Mouse (Mus musculus): ENCODE results near the gene Chfr. TPM values are rescaled to one million over a fixed set of nuclear protein-coding genes. Genes with fewer than 3 reads are reported as not detected.
A peak's percentile ranks its signal among the peaks of the same experiment; 100 is the strongest.

Gene Chfr
- polyA plus RNA-seq (2015; fragmentation: Nextera tagmentation; extraction: Ambion mirVana) = 29.5 and 30.5 TPM in 2 replicates

DNA sequence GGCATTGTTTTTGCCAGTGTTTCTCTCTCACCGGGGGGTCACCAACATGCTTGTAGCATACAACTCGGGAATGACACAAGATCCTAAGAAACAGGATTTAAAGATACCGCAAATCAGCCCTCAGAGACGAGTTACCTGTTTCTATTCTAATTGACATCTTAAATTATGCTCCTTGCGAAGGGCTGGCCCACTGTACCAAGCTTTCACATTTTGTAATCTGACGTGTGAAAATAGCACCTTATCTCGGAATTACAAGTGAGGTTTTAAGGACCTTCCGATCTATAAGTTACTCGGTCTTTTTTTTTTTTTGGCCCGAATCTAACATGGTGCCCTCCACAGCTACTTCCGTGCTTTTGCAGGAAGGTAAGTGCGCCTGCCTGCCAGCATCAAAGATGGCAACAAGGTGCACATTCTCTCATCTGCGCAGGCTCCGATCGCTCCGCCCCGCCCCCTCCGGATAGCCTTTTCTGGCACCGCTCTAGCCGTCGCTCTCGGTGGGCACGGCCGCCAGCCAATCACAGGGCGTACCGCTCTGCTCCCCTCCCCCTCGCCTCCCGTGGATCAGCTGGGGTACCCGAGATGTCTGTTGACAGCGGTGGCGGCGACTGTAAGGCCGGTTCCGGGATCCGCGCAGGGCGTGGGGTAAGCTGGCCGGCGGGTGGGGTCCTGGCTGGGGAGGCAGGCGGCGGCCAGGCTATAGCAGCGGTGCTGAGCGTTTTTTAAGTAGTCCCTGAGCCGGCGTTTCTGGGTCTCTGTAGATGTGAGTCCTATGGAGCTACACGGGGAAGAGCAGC lies at the start of gene Chfr:
Gene Chfr, plus strand, starts transcription at position 550 of the 794 bp plus-strand sequence.
- Histone ChIP-seq H3K36me3 (ENCODE audit: insufficient read depth, low read length) (no peaks in the 10 kb centered on the region; the same call in 1 of the 2 replicates), H3K27me3 (ENCODE audit: insufficient read depth, low read length) (no peaks in the 10 kb centered on the region), H3K4me1 (replicated peaks; ENCODE audit: insufficient read depth, low read length) (no peaks in the 10 kb centered on the region), H3K9me3 (replicated peaks; ENCODE audit: low read length) (no peaks in the 10 kb centered on the region; the same call in none of the 2 replicates), H3K9ac (ENCODE audit: low read depth, low read length) (peak within 1 kb of the TSS; percentile 76), H3K4me2 (ENCODE audit: low read length) (peak within 1 kb of the TSS; percentile 82), H3K27ac (peak within 1 kb of the TSS; percentile 55), H3K4me3 (replicated peaks; ENCODE audit: low read depth, low read length) (peak within 1 kb of the TSS; percentile 61)
- ATAC-seq (replicated peaks; ENCODE audit: low FRiP score, low read depth) (peak; percentile 99), DNase-seq (ENCODE audit: low spot score) (peak; percentile 98)
- WGBS = 4% methylated on average over 46 of the region's 46 CpGs
- no peak; the same call in 1 of the 2 replicates for TF ChIP-seq CTCF (IDR thresholded peaks at IDR 0.05; ENCODE audit: low read depth)

DNA sequence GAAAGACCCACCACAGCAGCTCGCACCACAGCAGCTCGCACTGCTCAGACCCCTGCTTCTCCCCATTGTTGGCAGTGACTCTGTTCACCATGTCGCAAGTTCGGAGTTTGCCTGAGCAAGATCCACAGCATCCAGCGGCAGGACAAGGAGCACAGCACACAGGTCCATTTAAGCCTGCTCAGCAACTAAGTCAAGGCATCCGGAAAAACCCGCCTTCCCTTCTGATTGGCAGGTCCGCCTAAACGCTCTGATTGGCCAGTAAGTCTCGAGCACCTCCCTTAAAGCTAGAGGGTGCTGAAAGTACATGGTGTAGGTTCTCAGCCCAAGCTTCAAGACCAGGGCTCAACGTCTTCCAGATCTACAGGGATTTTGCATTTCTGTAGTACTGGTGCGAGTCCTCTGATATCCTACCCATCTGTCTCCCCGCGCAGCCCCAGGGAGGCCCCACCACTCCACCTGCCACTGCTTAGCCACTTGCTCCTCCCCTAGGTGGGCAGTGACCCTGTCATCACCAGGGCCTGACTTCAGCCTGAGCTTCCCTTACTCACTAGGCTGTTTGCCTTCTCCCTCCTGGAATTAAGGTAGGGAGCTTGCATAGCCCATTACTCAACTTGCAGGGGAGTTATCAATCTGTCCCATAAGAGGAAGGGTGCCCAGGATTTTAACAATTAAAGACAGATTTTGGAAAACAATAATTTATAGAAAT lies 49.3 kb upstream of the Chfr start:
- ATAC-seq (replicated peaks; ENCODE audit: low FRiP score, low read depth) (no peak), DNase-seq (ENCODE audit: low spot score) (no peak)
- Histone ChIP-seq H3K9me3 (replicated peaks; ENCODE audit: low read length) (no peaks in the 10 kb centered on the region; the same call in 1 of the 2 replicates), H3K4me3 (replicated peaks; ENCODE audit: low read depth, low read length) (no peak overlapping the region), H3K4me1 (replicated peaks; ENCODE audit: insufficient read depth, low read length) (no peaks in the 10 kb centered on the region), H3K4me2 (ENCODE audit: low read length) (no peak overlapping the region), H3K27me3 (ENCODE audit: insufficient read depth, low read length) (no peaks in the 10 kb centered on the region), H3K9ac (ENCODE audit: low read depth, low read length) (no peak overlapping the region), H3K27ac (no peak overlapping the region), H3K36me3 (ENCODE audit: insufficient read depth, low read length) (no peaks in the 10 kb centered on the region)
- no peak for TF ChIP-seq CTCF (IDR thresholded peaks at IDR 0.05; ENCODE audit: low read depth)
- WGBS = 36% methylated on average over 14 of the region's 14 CpGs

DNA sequence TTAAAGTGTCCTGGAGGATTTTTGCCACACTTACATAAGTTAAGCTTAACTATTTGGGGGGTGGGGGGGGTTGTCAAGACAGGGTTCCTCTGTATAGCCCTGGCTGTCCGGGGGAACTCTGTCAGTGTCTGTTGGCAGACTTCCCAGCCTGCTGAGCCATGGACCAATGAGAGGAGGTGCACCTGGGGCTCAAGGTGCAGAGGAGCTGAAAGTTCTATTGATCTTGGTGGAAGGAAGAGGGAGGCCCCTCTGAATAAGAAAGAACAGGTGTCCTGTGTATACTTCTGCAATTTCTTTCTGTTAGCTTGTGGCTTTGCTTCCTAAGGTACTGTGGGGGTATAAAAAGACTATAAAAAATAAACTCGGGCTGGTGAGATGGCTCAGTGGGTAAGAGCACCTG lies 44.1 kb upstream of the Chfr start:
- Histone ChIP-seq H3K27ac (no peak overlapping the region), H3K9ac (ENCODE audit: low read depth, low read length) (no peak overlapping the region), H3K36me3 (ENCODE audit: insufficient read depth, low read length) (no peaks in the 10 kb centered on the region), H3K9me3 (replicated peaks; ENCODE audit: low read length) (no peaks in the 10 kb centered on the region), H3K27me3 (ENCODE audit: insufficient read depth, low read length) (no peaks in the 10 kb centered on the region), H3K4me3 (replicated peaks; ENCODE audit: low read depth, low read length) (no peak overlapping the region), H3K4me2 (ENCODE audit: low read length) (no peak overlapping the region), H3K4me1 (replicated peaks; ENCODE audit: insufficient read depth, low read length) (peaks cover 4% of the 10 kb centered on the region; the same call in 1 of the 2 replicates)
- WGBS = 67% methylated on average over 2 of the region's 2 CpGs
- ATAC-seq (replicated peaks; ENCODE audit: low FRiP score, low read depth) (no peak), DNase-seq (ENCODE audit: low spot score) (no peak)
- no peak for TF ChIP-seq CTCF (IDR thresholded peaks at IDR 0.05; ENCODE audit: low read depth)

DNA sequence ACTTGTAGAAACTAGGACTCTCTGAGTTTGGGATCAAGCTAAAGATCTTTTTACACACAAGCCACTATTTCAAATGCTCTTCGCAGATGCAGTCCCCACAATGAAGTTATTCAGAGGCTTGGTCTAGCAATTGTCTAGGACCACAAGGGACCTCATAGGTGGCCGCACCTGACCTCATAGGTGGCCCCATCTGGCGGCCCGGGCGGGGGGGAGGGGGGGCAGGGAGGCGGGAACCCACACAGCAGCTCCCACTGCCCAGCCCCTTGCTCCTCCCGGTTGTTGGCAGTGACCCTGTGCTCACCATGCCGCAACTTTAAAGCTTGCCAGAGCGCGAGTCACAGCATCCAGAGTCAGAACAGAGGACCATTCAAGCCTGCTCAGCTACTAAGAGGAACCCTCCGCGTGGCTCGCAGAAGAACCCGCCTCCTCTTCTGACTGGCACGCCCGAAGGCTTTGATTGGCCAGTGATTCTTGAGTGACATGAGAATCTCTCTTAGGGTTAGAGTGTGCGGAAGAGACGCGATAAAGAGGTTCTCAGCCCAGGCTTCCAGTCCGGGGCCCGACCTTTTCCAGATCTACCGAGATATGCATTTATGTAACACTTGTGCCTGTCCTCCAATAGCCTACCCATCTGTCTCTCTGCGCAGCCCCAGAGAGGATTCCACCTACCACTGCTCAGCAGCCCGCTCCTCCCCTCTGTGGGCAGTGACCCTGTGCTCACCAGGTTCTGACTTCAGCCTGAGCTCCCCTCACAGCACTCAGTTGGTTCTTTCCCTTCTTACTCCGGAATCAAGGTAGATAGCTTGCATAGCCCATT lies 41.4 kb upstream of the Chfr start, which contains the start of gene Gm35315:
Gene Gm35315, minus strand, starts transcription at position 391 of the 817 bp plus-strand sequence.
- 1% methylated on average over 23 of the region's 25 CpGs for WGBS
- ATAC-seq (replicated peaks; ENCODE audit: low FRiP score, low read depth) (peak; percentile 96), DNase-seq (ENCODE audit: low spot score) (peak; percentile 92)
- Histone ChIP-seq H3K4me2 (ENCODE audit: low read length) (peak within 1 kb of the TSS; percentile 67), H3K4me3 (replicated peaks; ENCODE audit: low read depth, low read length) (peak within 1 kb of the TSS; percentile 38), H3K36me3 (ENCODE audit: insufficient read depth, low read length) (no peaks in the 10 kb centered on the region), H3K9ac (ENCODE audit: low read depth, low read length) (peak within 1 kb of the TSS; percentile 50), H3K27ac (peak within 1 kb of the TSS; percentile 60; the same call in 1 of the 2 replicates), H3K9me3 (replicated peaks; ENCODE audit: low read length) (no peaks in the 10 kb centered on the region), H3K27me3 (ENCODE audit: insufficient read depth, low read length) (no peaks in the 10 kb centered on the region), H3K4me1 (replicated peaks; ENCODE audit: insufficient read depth, low read length) (peaks cover 4% of the 10 kb centered on the region; the same call in 1 of the 2 replicates)
- no peak for TF ChIP-seq CTCF (IDR thresholded peaks at IDR 0.05; ENCODE audit: low read depth)

DNA sequence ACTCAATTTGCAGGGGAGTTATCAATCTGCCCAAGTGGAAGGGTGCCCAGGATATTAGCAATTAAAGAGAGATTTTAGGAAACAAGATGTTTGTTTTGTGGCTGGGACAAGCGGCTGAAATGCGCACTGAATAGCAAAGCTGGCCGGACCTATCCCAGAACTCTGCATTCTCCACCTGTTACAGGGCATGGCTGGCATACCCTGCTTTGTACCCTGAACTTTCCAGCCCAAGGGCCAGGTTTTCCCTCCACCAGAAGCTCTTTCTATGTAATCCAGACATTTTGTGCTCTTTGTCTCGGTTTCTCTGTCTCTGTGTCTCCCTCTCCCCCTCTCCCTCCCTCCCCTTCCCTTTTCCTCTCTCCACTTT lies 40.8 kb upstream of the Chfr start:
- no peak; the same call in 1 of the 2 replicates for ATAC-seq (replicated peaks; ENCODE audit: low FRiP score, low read depth)
- H3K9me3 ChIP-seq (replicated peaks; ENCODE audit: low read length) = no peaks in the 10 kb centered on the region
- DNase-seq (ENCODE audit: low spot score) = no peak
- no peaks in the 10 kb centered on the region for H3K36me3 ChIP-seq (ENCODE audit: insufficient read depth, low read length)
- H3K4me2 ChIP-seq (ENCODE audit: low read length) = peak overlapping the region; percentile 67
- H3K27me3 ChIP-seq (ENCODE audit: insufficient read depth, low read length) = no peaks in the 10 kb centered on the region
- H3K27ac ChIP-seq = peak overlapping the region; percentile 60; the same call in 1 of the 2 replicates
- H3K9ac ChIP-seq (ENCODE audit: low read depth, low read length) = peak overlapping the region; percentile 50
- peak overlapping the region; percentile 38 for H3K4me3 ChIP-seq (replicated peaks; ENCODE audit: low read depth, low read length)
- no peak for TF ChIP-seq CTCF (IDR thresholded peaks at IDR 0.05; ENCODE audit: low read depth)
- WGBS = 0% methylated on average over 4 of the region's 4 CpGs
- peaks cover 4% of the 10 kb centered on the region; the same call in 1 of the 2 replicates for H3K4me1 ChIP-seq (replicated peaks; ENCODE audit: insufficient read depth, low read length)

All from kidney, postnatal 0 days (tissue).